Mouse (Mus musculus): ENCODE measurements around the gene Lmx1a. TPM values are rescaled to one million over a fixed set of nuclear protein-coding genes. Genes with fewer than 3 reads are reported as not detected.

Gene Lmx1a
- not detected for total RNA-seq (2023)

DNA sequence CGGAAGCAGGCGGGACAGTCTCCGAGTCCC is at the start of gene Lmx1a:
TSS of gene Lmx1a (plus strand) at position 6 of the 30 bp plus-strand sequence.

Other genes starting within 250 kb of the Lmx1a start
- gene Lrrc52, start 222.5 kb upstream of the Lmx1a start, total RNA-seq (2023) = not detected
- gene Rxrg, start 90.9 kb upstream of the Lmx1a start, total RNA-seq (2023) = not detected

Measured in CD4-positive naive resting alpha-beta T cell, adult 57 days (primary cell).